24 mouse cellular contexts compared by ENCODE assay signal in the genomic region with DNA sequence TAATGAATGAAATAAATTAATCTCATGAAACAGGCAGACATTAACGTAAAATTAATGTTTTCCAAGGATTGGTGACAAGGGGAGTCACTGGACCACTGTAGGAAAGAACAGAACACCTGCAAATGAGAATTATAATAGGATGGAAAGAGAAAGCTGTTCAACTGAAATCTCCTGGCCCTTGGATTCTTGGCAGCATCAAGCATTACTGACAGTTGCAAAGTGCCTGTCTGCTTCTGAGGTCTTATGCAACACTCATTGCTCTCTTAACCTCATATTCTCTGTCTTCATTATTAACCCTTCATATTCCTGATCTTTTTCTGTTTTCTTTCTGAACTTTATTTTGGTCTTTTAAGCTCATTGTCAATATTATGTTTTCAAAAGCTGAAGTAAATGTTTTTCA.
"Had no signal": no experiment of that assay in that cellular context is flagged by ENCODE, and none has a peak within 500 bp of the region (broad histone marks: within the 10 kb centered on the region; RNA-seq: fewer than 3 reads in every experiment).

No protein-coding gene starts in this region.

- DNase-seq: kidney, adult 11 months; kidney, adult 8-10 months; kidney, postnatal 10 days; kidney, postnatal 36 days; liver; lung, adult 2 months; lung, postnatal 10 days; lung, postnatal 36 days; right cerebral cortex, adult 18-20 months; right cerebral cortex, postnatal 14 days; right cerebral cortex, postnatal 4 days; thymus, adult 2 months; thymus, postnatal 14 days; thymus, postnatal 4 days had no signal

- H3K36me3 ChIP-seq: kidney, embryonic 15.5 days; limb, embryonic 10.5 days; limb, embryonic 13.5 days; liver, embryonic 12.5 days; liver, embryonic 15.5 days; midbrain, embryonic 13.5 days; neural tube, embryonic 12.5 days; neural tube, embryonic 15.5 days had no signal

- H3K9me3 ChIP-seq: kidney, embryonic 15.5 days; limb, embryonic 10.5 days; limb, embryonic 13.5 days; liver, embryonic 12.5 days; liver, embryonic 15.5 days; midbrain, embryonic 13.5 days; neural tube, embryonic 12.5 days; neural tube, embryonic 15.5 days had no signal

- H3K27me3 ChIP-seq: kidney, embryonic 15.5 days; limb, embryonic 13.5 days; liver, embryonic 12.5 days; liver, embryonic 15.5 days; midbrain, embryonic 13.5 days; neural tube, embryonic 12.5 days; neural tube, embryonic 15.5 days had no signal

- H3K4me3 ChIP-seq: kidney, embryonic 15.5 days; limb, embryonic 10.5 days; limb, embryonic 13.5 days; liver, embryonic 12.5 days; liver, embryonic 15.5 days; midbrain, embryonic 13.5 days; neural tube, embryonic 12.5 days; neural tube, embryonic 15.5 days had no signal

- H3K4me2 ChIP-seq: kidney, embryonic 15.5 days; limb, embryonic 13.5 days; liver, embryonic 12.5 days; liver, embryonic 15.5 days; midbrain, embryonic 13.5 days; neural tube, embryonic 12.5 days; neural tube, embryonic 15.5 days had no signal

- ATAC-seq: liver, embryonic 12.5 days; midbrain, embryonic 13.5 days; midbrain, embryonic 16.5 days had no signal

- H3K9ac ChIP-seq: kidney, embryonic 15.5 days; limb, embryonic 13.5 days; liver, embryonic 12.5 days; liver, embryonic 15.5 days; midbrain, embryonic 13.5 days; neural tube, embryonic 12.5 days; neural tube, embryonic 15.5 days had no signal

- H3K4me1 ChIP-seq: kidney, embryonic 15.5 days; limb, embryonic 10.5 days; limb, embryonic 13.5 days; liver, embryonic 12.5 days; liver, embryonic 15.5 days; midbrain, embryonic 13.5 days; neural tube, embryonic 12.5 days; neural tube, embryonic 15.5 days had no signal

- H3K27ac ChIP-seq: kidney, embryonic 15.5 days; limb, embryonic 10.5 days; limb, embryonic 13.5 days; liver, embryonic 12.5 days; liver, embryonic 15.5 days; midbrain, embryonic 13.5 days; neural tube, embryonic 12.5 days; neural tube, embryonic 15.5 days; stomach, postnatal 0 days had no signal
